Mouse (Mus musculus) neural tube, embryonic 12.5 days (tissue): ENCODE measurements around the gene Cacnb2. TPM values are rescaled to one million over a fixed set of nuclear protein-coding genes. Genes with fewer than 3 reads are reported as not detected.

Experiments
- ATAC-seq: fragments of 200-750 bp; cut with Nextera tagmentation; 2 replicates; pipeline ENCODE4 v1.8.0; 2017; ENCODE audit warnings: low read depth, mild to moderate bottlenecking, moderate TSS enrichment, moderate library complexity; ENCODE audit not compliant: low FRiP score
- H3K27ac ChIP-seq: fragments of 300-500 bp; sonication (generic); 2 replicates; pipeline ENCODE4 v1.5.1; 2016
- H3K27me3 ChIP-seq: fragments of 300-500 bp; sonication (generic); replicated peaks from 2 replicates; pipeline ENCODE4 v1.6.1; 2016; ENCODE audit warnings: mild to moderate bottlenecking
- H3K36me3 ChIP-seq: fragments of 300-500 bp; sonication (generic); 2 replicates; pipeline ENCODE4 v1.6.1; 2016; ENCODE audit warnings: mild to moderate bottlenecking
- H3K4me1 ChIP-seq: fragments of 300-500 bp; sonication (generic); 2 replicates; pipeline ENCODE4 v1.6.1; 2016
- H3K4me2 ChIP-seq: fragments of 300-500 bp; sonication (generic); replicated peaks from 2 replicates; pipeline ENCODE4 v1.6.1; 2016; ENCODE audit warnings: mild to moderate bottlenecking
- H3K4me3 ChIP-seq: fragments of 300-500 bp; sonication (generic); 2 replicates; pipeline ENCODE4 v1.5.1; 2016
- H3K9ac ChIP-seq: fragments of 300-500 bp; sonication (generic); 2 replicates; pipeline ENCODE4 v1.6.1; 2016; ENCODE audit warnings: mild to moderate bottlenecking
- H3K9me3 ChIP-seq: fragments of 300-500 bp; sonication (generic); 2 replicates; pipeline ENCODE4 v1.6.1; 2016; ENCODE audit warnings: mild to moderate bottlenecking
- WGBS: fragments of 180-500 bp; shearing (Covaris S2); methylation state at CpG from one replicate; pipeline ENCODE4 v1.1.7; 2016; 5-methylcytosine and 5-hydroxymethylcytosine counted together
- polyA plus RNA-seq: library from polyadenylated mRNA; unstranded; fragments of >200 nt; fragmentation: Nextera tagmentation; extraction: Ambion mirVana; gene quantifications from 2 replicates; pipeline ENCODE4 v1.2.1, GENCODE M21; 2016

The Cacnb2 gene
- polyA plus RNA-seq, 1 experiment from 2014 or later, result 1.7 TPM

DNA sequence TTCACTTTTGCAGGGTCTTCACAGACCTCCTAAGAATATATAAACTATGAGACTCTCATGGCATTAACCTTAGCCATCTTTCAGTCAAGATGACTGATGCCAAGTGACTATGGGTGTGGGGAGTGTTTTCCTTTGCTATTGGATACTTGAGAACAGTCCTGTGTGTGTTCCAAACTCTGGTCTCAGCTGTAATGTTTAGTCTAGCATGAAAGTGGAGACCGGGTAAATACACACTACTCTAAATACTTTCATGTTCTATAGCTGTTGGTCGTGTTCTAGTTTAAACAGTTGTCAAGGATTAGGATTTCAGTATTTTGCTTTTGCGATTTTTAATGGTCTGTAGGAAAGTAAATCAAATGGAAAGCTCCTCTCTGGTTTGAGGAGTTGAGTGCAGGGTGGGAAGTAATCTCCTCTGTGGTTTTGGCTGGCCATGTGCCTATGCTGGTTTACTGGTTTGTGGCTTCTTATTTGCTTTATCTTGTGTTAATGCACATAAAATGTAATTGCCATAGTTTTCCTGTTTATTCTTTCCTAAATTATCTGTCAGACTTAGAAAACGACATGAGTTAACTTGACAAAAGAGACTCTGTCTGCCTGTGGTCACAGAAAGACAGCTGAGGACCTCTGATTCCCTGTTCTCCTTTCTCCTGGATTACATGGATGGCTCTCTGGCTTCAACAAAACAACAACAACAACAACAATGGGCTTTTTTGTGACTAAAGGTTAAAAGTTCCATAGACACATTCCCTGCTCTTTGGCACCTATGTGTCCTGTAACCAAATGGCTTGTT lies 285.7 kb downstream of the Cacnb2 start:
- 69% methylated on average over 4 of the region's 4 CpGs for WGBS
- H3K4me3 ChIP-seq, result no peak overlapping the region
- H3K36me3 ChIP-seq, result no peaks in the 10 kb centered on the region
- H3K9me3 ChIP-seq, result no peaks in the 10 kb centered on the region
- H3K4me1 ChIP-seq, result no peaks in the 10 kb centered on the region
- ATAC-seq, result no peak
- H3K9ac ChIP-seq, result no peak overlapping the region
- H3K27ac ChIP-seq, result no peak overlapping the region
- no peaks in the 10 kb centered on the region for H3K27me3 ChIP-seq
- no peak overlapping the region for H3K4me2 ChIP-seq

DNA sequence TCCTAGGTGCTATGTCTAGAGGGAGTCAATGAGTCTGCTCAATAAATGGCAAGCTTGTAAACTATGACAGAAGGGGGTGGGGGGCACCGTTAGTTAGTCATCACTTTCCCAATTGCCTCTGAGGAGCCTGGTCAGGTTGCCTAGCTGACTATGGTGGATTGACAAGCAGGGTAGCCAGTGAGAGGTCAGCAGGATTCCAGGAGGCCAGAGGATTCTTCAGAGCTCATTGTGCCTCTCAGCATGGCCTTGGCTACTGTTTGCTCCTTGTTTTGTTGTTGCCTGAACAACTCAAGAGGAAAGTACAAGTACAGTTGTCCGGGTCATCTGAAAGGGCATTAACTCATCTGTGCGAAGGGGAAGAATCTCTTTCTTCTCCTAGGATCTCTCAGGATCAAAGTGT lies 300.9 kb downstream of the Cacnb2 start:
- Histone ChIP-seq H3K27ac (no peak overlapping the region), H3K4me3 (no peak overlapping the region), H3K4me1 (peaks cover 9% of the 10 kb centered on the region), H3K9me3 (no peaks in the 10 kb centered on the region), H3K9ac (no peak overlapping the region), H3K4me2 (no peak overlapping the region), H3K36me3 (no peaks in the 10 kb centered on the region), H3K27me3 (no peaks in the 10 kb centered on the region)
- ATAC-seq, result no peak
- 29% methylated on average over 3 of the region's 3 CpGs for WGBS

DNA sequence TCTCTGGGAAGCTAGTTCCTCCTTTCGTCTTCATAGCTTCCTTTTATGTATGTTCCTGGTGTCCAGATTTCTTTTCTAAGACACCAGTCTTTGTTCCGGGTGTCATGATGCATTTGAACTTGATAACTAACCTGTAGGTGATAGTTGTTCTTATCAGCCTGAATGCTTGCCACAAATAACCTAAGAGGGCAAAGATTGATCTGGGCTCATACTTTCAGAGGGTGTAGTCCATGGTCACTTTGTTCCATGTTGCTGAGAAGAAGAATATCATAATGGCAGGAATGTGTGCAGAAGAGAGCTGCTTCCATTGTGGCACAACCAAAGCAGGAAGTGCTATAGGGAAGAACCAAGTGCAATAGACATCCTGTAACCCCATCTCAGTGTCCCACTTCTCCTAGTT lies 302.0 kb downstream of the Cacnb2 start:
- Histone ChIP-seq H3K36me3 (no peaks in the 10 kb centered on the region), H3K9me3 (no peaks in the 10 kb centered on the region), H3K27me3 (no peaks in the 10 kb centered on the region), H3K9ac (no peak overlapping the region), H3K4me1 (peaks cover 9% of the 10 kb centered on the region), H3K4me3 (no peak overlapping the region), H3K4me2 (no peak overlapping the region), H3K27ac (no peak overlapping the region)
- 89% methylated on average over 2 of the region's 2 CpGs for WGBS
- ATAC-seq, result no peak

DNA sequence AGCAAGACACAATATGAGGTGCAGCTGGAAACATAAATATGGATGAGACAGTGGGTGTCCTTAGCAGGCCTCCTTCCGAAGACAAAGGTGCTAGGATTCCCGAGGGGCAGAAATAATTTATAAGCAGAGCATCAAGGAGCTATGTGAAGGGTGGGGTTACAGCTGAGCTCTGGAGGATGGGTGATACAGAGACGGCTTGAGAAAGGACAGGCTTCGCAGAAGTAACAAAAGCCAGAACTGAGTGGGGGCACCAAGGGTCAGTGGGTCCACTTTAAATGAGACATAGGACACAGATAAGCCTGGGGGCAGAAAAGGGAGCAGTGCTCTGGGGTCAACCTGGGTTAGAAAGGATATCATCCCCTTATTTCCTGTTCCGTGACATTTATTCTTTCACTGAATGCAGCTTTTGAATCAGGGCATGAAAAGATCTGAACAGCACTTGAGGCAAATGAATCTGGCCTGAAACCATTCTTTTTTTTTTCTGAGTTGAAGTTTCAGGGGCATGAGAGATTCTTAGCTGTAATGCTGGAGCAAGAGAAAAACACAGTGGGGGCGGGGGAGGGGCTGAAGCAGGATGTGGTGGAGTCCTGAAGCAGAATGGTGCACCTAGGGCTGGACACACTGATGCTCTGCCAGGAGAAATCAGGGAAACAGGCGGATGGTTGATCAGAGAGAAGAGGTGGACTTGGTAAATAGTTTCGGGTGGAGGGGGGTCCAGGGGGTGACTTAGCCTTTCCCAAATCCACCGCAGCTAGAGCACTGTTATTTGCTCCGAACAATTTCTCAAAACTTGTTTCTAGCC lies 304.4 kb downstream of the Cacnb2 start:
- ATAC-seq, result peak; percentile 56
- Histone ChIP-seq H3K27me3 (no peaks in the 10 kb centered on the region), H3K9ac (no peak overlapping the region), H3K4me1 (peaks cover 9% of the 10 kb centered on the region), H3K4me2 (no peak overlapping the region), H3K9me3 (no peaks in the 10 kb centered on the region), H3K4me3 (no peak overlapping the region), H3K27ac (no peak overlapping the region), H3K36me3 (no peaks in the 10 kb centered on the region)
- 37% methylated on average over 10 of the region's 10 CpGs for WGBS

- H3K4me2 ChIP-seq, result no peak overlapping the region
These were observed 314.8 kb downstream of the Cacnb2 start for GRCm38 (mm10) chr2:14917585-14918247.

DNA sequence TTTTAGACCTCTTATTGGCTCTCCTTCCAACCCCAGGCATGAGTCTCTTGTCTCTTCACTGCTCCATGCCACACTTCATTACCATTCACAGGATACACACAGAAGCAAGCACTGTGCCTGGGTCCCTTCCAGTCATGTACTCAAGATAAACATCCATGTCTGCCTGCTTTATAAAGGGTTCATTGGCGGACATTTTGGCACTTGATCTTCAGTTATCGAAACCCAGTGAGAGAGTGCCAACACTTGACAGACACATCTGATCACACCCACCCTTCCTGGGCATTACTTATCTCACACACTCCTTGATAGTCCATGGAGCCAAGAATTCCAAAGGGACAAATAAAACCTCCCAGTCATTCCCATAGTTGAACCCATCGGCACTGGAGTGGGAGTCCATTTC lies 327.0 kb downstream of the Cacnb2 start:
- no peaks in the 10 kb centered on the region for H3K9me3 ChIP-seq
- H3K27ac ChIP-seq, result no peak overlapping the region
- WGBS, result 96% methylated on average over 3 of the region's 3 CpGs
- H3K4me1 ChIP-seq, result no peaks in the 10 kb centered on the region
- no peaks in the 10 kb centered on the region for H3K36me3 ChIP-seq
- H3K9ac ChIP-seq, result no peak overlapping the region
- no peak for ATAC-seq
- H3K4me2 ChIP-seq, result no peak overlapping the region
- H3K27me3 ChIP-seq, result no peaks in the 10 kb centered on the region
- H3K4me3 ChIP-seq, result no peak overlapping the region

More at GRCm38 (mm10) chr2:14917585-14918247, 314.8 kb downstream of the Cacnb2 start:
- no peak overlapping the region for H3K4me3 ChIP-seq
- H3K9me3 ChIP-seq, result no peaks in the 10 kb centered on the region
- no peaks in the 10 kb centered on the region for H3K27me3 ChIP-seq
- ATAC-seq, result no peak
- H3K4me1 ChIP-seq, result no peaks in the 10 kb centered on the region
- H3K36me3 ChIP-seq, result no peaks in the 10 kb centered on the region
- WGBS, result 87% methylated on average over 3 of the region's 3 CpGs
- no peak overlapping the region for H3K27ac ChIP-seq
- H3K9ac ChIP-seq, result no peak overlapping the region

GRCm38 (mm10) chr2:14931968-14932367 lies 329.1 kb downstream of the Cacnb2 start:
- Histone ChIP-seq H3K36me3 (no peaks in the 10 kb centered on the region), H3K4me1 (no peaks in the 10 kb centered on the region), H3K9ac (no peak overlapping the region), H3K27me3 (no peaks in the 10 kb centered on the region), H3K27ac (no peak overlapping the region), H3K9me3 (no peaks in the 10 kb centered on the region), H3K4me3 (no peak overlapping the region), H3K4me2 (no peak overlapping the region)
- ATAC-seq, result no peak
- 90% methylated on average over 2 of the region's 2 CpGs for WGBS

GRCm38 (mm10) chr2:14936492-14936891 lies 333.6 kb downstream of the Cacnb2 start:
- no peak for ATAC-seq
- Histone ChIP-seq H3K4me1 (no peaks in the 10 kb centered on the region), H3K9me3 (no peaks in the 10 kb centered on the region), H3K27me3 (no peaks in the 10 kb centered on the region), H3K4me3 (no peak overlapping the region), H3K9ac (no peak overlapping the region), H3K36me3 (no peaks in the 10 kb centered on the region), H3K27ac (no peak overlapping the region), H3K4me2 (no peak overlapping the region)
- 74% methylated on average over 8 of the region's 8 CpGs for WGBS

DNA sequence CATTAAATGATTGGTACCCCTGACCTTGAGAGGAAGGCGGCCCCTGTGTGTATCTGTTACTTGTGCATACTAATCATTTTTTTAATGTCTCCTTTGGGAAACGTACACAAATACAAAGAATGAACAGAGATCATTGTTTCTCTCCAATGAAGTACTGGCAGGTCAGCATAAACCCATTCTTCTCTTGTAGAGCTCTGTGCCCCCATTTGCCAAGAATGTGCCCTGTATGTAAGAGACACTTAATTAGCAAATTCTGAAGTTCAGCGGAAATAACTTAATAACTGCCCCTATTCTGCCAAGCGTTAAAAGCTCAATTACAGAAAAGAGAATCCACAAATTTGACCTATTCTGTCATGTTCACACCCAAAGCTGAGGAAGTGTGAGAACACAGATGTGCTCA lies 339.4 kb downstream of the Cacnb2 start:
- no peaks in the 10 kb centered on the region for H3K27me3 ChIP-seq
- H3K9ac ChIP-seq, result no peak overlapping the region
- H3K27ac ChIP-seq, result no peak overlapping the region
- no peak overlapping the region for H3K4me3 ChIP-seq
- ATAC-seq, result no peak
- H3K36me3 ChIP-seq, result no peaks in the 10 kb centered on the region
- 81% methylated on average over 4 of the region's 4 CpGs for WGBS
- no peak overlapping the region for H3K4me2 ChIP-seq
- no peaks in the 10 kb centered on the region for H3K4me1 ChIP-seq
- H3K9me3 ChIP-seq, result no peaks in the 10 kb centered on the region

GRCm38 (mm10) chr2:14943691-14944357 lies 340.9 kb downstream of the Cacnb2 start:
- no peak overlapping the region for H3K9ac ChIP-seq
- no peaks in the 10 kb centered on the region for H3K36me3 ChIP-seq
- H3K9me3 ChIP-seq, result no peaks in the 10 kb centered on the region
- H3K27me3 ChIP-seq, result no peaks in the 10 kb centered on the region
- WGBS, result 80% methylated on average over 3 of the region's 3 CpGs
- no peak overlapping the region for H3K4me2 ChIP-seq
- no peak overlapping the region for H3K4me3 ChIP-seq
- no peaks in the 10 kb centered on the region for H3K4me1 ChIP-seq
- no peak for ATAC-seq
- H3K27ac ChIP-seq, result no peak overlapping the region

DNA sequence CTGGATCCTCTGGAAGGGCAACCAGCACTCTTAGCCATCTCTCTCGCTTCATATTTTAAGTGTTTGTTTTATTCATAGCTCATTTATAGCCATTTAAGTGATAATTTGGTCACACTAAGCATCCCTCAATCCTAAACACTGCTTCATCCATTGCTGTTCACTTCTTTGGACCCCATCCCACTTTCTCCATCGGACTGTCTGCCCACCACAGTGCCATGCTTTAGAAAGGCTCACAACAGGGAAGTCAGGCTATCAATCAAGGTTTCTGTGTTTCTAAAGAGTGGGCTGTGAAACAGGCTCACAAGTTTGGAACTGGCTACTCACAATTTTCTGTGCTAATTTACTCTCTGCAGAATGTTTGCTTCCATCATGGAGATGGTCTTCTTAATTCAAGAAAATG lies 350.2 kb downstream of the Cacnb2 start:
- H3K36me3 ChIP-seq, result no peaks in the 10 kb centered on the region
- 43% methylated on average over 2 of the region's 2 CpGs for WGBS
- H3K4me3 ChIP-seq, result no peak overlapping the region
- H3K4me1 ChIP-seq, result no peaks in the 10 kb centered on the region
- no peaks in the 10 kb centered on the region for H3K27me3 ChIP-seq
- ATAC-seq, result no peak
- no peak overlapping the region for H3K9ac ChIP-seq
- no peak overlapping the region for H3K4me2 ChIP-seq
- no peak overlapping the region for H3K27ac ChIP-seq
- no peaks in the 10 kb centered on the region for H3K9me3 ChIP-seq

GRCm38 (mm10) chr2:14960963-14961488 lies 358.1 kb downstream of the Cacnb2 start:
- Histone ChIP-seq H3K36me3 (no peaks in the 10 kb centered on the region), H3K9me3 (no peaks in the 10 kb centered on the region), H3K9ac (no peak overlapping the region), H3K4me1 (no peaks in the 10 kb centered on the region), H3K27ac (no peak overlapping the region), H3K4me3 (no peak overlapping the region), H3K27me3 (no peaks in the 10 kb centered on the region), H3K4me2 (no peak overlapping the region)
- 63% methylated on average over 1 of the region's 1 CpGs for WGBS
- no peak for ATAC-seq
